Mouse (Mus musculus): Measurements from ENCODE around the gene Rpl18a. TPM values are rescaled to one million over a fixed set of nuclear protein-coding genes. Genes with fewer than 3 reads are reported as not detected.

The Rpl18a gene
- polyA plus RNA-seq, 1 experiment: 7,043 TPM

DNA sequence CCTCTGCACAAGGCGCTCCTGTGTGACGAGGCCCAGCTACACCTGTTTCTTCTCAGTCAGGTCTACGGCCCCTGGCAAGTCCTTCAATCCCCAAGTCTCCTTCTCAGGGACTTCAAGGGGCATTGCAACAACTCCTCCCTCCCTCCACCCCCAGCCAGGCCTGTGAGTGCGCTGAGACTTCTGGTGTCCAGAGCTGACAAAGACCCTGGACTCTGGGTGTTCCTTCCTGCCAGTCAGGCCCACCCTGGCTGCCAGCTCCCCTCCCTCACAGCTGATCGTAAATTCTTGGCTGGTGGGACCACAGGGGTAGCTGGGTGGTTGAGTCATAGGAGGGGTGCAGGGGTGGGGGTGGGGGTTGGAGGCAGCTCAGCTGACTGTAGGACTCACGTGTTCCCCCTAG is 45.4 kb downstream of the Rpl18a start:
- Histone ChIP-seq H3K36me3 (ENCODE audit: control insufficient read depth, insufficient read depth, low read length) (no peaks in the 10 kb centered on the region), H3K27ac (ENCODE audit: insufficient read depth, low read length) (no peak overlapping the region), H3K4me3 (ENCODE audit: extremely low read depth, insufficient read depth, insufficient read length) (no peak overlapping the region), H3K4me1 (ENCODE audit: control insufficient read depth, insufficient read depth, insufficient read length) (peaks cover 9% of the 10 kb centered on the region), H3K27me3 (ENCODE audit: control insufficient read depth, insufficient read depth, low read length) (no peaks in the 10 kb centered on the region)
- DNase-seq (ENCODE audit: low read depth in 1 of 2, low spot score in 2 of 2): no peak
- no peak for TF ChIP-seq POLR2A (IDR thresholded peaks at IDR 0.05; ENCODE audit: low read depth, low read length)
- TF ChIP-seq CTCF (IDR thresholded peaks at IDR 0.05; ENCODE audit: extremely low read depth, insufficient read depth, insufficient read length, insufficient replicate concordance): no peak
- 86% methylated on average over 6 of the region's 6 CpGs for WGBS

DNA sequence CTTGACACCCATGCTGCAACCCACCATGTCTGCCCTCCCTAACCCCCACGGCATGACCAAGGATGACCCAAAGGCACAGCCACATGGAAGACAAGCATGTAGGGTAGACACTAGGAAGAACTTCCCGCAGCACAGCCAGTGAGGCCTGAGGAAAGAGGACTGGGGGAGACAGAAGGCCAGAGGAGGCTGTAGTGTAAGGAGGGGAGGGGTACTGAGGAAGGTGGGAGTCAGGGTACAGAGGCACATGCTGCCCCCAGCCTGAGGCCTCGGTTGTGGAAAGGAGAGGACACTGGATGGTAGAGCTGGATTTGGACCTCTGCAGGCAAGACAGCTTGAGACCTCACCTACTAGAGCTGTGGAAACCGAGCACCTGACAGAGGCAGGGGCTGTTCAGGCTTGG is 46.3 kb downstream of the Rpl18a start:
- H3K4me1 ChIP-seq (ENCODE audit: control insufficient read depth, insufficient read depth, insufficient read length): peaks cover 7% of the 10 kb centered on the region; the same call in 1 of the 2 replicates
- H3K27me3 ChIP-seq (ENCODE audit: control insufficient read depth, insufficient read depth, low read length): no peaks in the 10 kb centered on the region
- WGBS: 92% methylated on average over 4 of the region's 4 CpGs
- no peak overlapping the region for H3K27ac ChIP-seq (ENCODE audit: insufficient read depth, low read length)
- no peak overlapping the region for H3K4me3 ChIP-seq (ENCODE audit: extremely low read depth, insufficient read depth, insufficient read length)
- no peak for TF ChIP-seq CTCF (IDR thresholded peaks at IDR 0.05; ENCODE audit: extremely low read depth, insufficient read depth, insufficient read length, insufficient replicate concordance)
- no peak for TF ChIP-seq POLR2A (IDR thresholded peaks at IDR 0.05; ENCODE audit: low read depth, low read length)
- no peak for DNase-seq (ENCODE audit: low read depth in 1 of 2, low spot score in 2 of 2)
- H3K36me3 ChIP-seq (ENCODE audit: control insufficient read depth, insufficient read depth, low read length): no peaks in the 10 kb centered on the region

DNA sequence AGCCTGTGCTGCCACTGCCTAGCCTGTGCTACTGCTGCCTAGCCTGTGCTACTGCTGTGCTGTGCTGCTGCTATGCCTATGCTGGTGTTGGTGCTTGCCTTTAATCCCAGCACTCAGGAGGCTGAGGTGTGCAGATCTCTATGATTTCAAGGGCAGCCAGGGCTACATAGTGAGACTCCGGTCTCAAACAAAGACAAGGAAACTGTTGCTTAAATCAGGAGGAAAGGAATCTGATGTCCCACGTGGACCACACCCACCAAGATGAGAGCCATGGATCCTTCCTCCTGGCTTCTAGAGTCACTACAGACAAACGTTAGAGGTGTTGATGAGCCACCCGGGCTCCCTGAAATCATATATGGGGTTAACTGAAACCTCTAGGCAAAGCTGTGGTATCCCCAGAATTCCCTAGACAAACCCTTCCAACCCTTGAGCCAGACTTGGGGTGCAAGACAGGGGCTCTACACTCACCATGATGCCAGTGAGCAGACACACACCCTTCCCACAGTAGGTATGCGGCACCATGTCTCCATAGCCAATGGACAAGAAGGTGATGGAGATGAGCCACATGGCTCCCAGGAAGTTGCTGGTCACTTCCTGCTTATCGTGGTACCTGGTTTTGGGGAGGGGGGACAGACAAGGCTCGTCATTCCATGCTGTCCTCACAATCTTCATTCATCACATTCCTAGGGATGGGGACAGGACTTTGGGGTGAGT is 46.9 kb downstream of the Rpl18a start:
- Histone ChIP-seq H3K27me3 (ENCODE audit: control insufficient read depth, insufficient read depth, low read length) (no peaks in the 10 kb centered on the region), H3K36me3 (ENCODE audit: control insufficient read depth, insufficient read depth, low read length) (no peaks in the 10 kb centered on the region), H3K4me1 (ENCODE audit: control insufficient read depth, insufficient read depth, insufficient read length) (peaks cover 7% of the 10 kb centered on the region; the same call in 1 of the 2 replicates), H3K4me3 (ENCODE audit: extremely low read depth, insufficient read depth, insufficient read length) (no peak overlapping the region), H3K27ac (ENCODE audit: insufficient read depth, low read length) (no peak overlapping the region)
- no peak for DNase-seq (ENCODE audit: low read depth in 1 of 2, low spot score in 2 of 2)
- WGBS: 78% methylated on average over 7 of the region's 7 CpGs
- TF ChIP-seq CTCF (IDR thresholded peaks at IDR 0.05; ENCODE audit: extremely low read depth, insufficient read depth, insufficient read length, insufficient replicate concordance) (no peak), POLR2A (IDR thresholded peaks at IDR 0.05; ENCODE audit: low read depth, low read length) (no peak)

DNA sequence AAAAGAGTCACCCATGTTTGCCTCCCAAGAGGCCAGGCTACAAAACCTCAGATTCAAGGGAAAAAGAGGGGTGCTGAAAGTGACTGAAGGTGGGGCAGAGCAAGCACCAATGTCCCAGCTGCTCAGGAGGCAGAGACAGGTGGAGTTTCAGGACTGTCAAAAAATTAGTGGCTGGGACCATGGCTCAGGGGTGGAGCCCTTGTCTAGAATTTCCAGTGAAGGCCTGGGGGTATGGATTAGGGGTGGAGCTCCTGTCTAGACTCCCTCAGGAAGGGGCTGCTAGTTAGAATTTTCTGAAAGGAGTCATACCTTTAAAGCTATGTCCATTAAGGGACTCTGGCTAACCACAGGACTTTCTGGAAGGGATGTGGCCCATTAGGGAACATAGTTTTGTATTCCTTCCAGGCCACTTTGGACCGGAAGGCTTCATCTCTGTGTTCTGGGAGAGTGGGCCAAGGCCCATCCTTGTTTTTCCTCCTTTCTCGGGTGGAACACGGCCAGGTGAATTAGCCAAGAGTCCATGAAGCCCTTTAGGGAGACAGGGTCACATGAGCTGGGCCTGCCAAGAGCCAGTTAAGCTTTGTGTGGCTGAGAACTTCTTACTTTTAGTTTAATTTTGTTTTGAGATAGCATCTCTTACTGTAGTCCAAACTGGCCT is 47.8 kb downstream of the Rpl18a start:
- TF ChIP-seq CTCF (IDR thresholded peaks at IDR 0.05; ENCODE audit: extremely low read depth, insufficient read depth, insufficient read length, insufficient replicate concordance) (no peak), POLR2A (IDR thresholded peaks at IDR 0.05; ENCODE audit: low read depth, low read length) (no peak)
- Histone ChIP-seq H3K27ac (ENCODE audit: insufficient read depth, low read length) (no peak overlapping the region), H3K4me1 (ENCODE audit: control insufficient read depth, insufficient read depth, insufficient read length) (peaks cover 7% of the 10 kb centered on the region; the same call in 1 of the 2 replicates), H3K4me3 (ENCODE audit: extremely low read depth, insufficient read depth, insufficient read length) (no peak overlapping the region), H3K36me3 (ENCODE audit: control insufficient read depth, insufficient read depth, low read length) (no peaks in the 10 kb centered on the region), H3K27me3 (ENCODE audit: control insufficient read depth, insufficient read depth, low read length) (no peaks in the 10 kb centered on the region)
- WGBS: 90% methylated on average over 3 of the region's 3 CpGs
- no peak for DNase-seq (ENCODE audit: low read depth in 1 of 2, low spot score in 2 of 2)

DNA sequence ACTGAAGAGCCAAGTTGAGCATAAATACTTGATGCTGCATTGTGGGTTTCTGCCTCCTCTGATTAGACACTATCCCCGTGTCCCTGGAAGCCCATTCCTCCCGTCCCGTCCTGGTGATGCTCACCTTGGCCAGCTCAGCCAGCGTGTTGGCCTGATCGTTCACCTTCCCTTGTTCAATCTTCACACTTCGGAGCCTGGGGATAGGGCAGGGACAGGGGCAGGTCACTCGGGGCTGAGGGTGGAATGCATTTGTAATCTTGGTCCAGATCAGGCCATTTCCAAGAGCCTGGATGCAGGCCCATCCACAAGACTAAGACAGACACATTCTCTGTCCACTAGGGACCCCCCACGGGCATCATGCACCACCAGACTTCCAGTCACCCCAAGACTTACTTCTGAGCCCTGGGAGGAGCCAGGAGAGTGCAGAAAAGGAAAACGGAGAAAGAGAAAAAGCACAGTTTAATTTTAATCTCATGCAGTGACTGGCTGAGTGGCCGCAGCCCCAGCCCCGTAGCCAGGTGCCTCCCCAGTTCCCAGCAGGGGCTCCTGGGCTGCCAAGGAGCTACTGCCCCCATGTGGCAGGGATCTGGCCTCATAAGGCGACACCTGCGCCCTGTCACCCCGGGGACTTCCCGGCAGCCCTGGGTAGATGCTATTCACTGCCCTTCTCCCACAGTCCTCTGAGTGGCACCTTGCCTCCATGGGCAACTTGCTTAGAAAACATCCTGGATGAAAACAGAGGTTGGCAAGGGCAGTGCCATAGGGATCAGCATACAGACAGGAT is 50.6 kb downstream of the Rpl18a start:
- Histone ChIP-seq H3K4me1 (ENCODE audit: control insufficient read depth, insufficient read depth, insufficient read length) (no peaks in the 10 kb centered on the region), H3K36me3 (ENCODE audit: control insufficient read depth, insufficient read depth, low read length) (no peaks in the 10 kb centered on the region), H3K27me3 (ENCODE audit: control insufficient read depth, insufficient read depth, low read length) (no peaks in the 10 kb centered on the region), H3K4me3 (ENCODE audit: extremely low read depth, insufficient read depth, insufficient read length) (no peak overlapping the region), H3K27ac (ENCODE audit: insufficient read depth, low read length) (no peak overlapping the region)
- TF ChIP-seq POLR2A (IDR thresholded peaks at IDR 0.05; ENCODE audit: low read depth, low read length): no peak
- peak; percentile 45; the same call in 1 of the 2 replicates for TF ChIP-seq CTCF (IDR thresholded peaks at IDR 0.05; ENCODE audit: extremely low read depth, insufficient read depth, insufficient read length, insufficient replicate concordance)
- 47% methylated on average over 15 of the region's 15 CpGs for WGBS
- DNase-seq (ENCODE audit: low read depth in 1 of 2, low spot score in 2 of 2): peak in 1 of 2 experiments; percentile 40

DNA sequence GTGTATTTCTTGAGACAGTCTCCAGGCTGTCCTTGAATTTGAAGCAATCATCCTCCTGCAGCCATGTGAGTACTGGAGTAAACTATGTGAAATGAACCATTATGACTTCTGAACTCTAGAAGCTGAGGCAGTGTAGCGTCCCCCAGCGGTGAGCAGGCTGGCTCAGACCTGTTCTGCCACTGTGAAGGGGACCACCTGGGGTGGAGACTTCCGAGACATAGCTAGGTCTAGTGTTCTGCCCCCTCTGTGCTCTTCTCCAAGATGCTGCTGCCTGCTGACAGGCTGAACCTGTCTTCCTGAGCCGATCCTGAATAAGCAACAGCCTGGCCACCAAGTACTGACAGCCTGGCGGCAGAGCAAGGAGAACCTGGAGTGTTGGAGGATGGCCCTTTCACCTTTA is 52.1 kb downstream of the Rpl18a start:
- WGBS: 61% methylated on average over 5 of the region's 5 CpGs
- no peak for DNase-seq (ENCODE audit: low read depth in 1 of 2, low spot score in 2 of 2)
- H3K27me3 ChIP-seq (ENCODE audit: control insufficient read depth, insufficient read depth, low read length): no peaks in the 10 kb centered on the region
- no peaks in the 10 kb centered on the region for H3K36me3 ChIP-seq (ENCODE audit: control insufficient read depth, insufficient read depth, low read length)
- TF ChIP-seq CTCF (IDR thresholded peaks at IDR 0.05; ENCODE audit: extremely low read depth, insufficient read depth, insufficient read length, insufficient replicate concordance) (no peak), POLR2A (IDR thresholded peaks at IDR 0.05; ENCODE audit: low read depth, low read length) (no peak)
- H3K4me3 ChIP-seq (ENCODE audit: extremely low read depth, insufficient read depth, insufficient read length): no peak overlapping the region
- no peak overlapping the region for H3K27ac ChIP-seq (ENCODE audit: insufficient read depth, low read length)
- H3K4me1 ChIP-seq (ENCODE audit: control insufficient read depth, insufficient read depth, insufficient read length): peaks cover 1% of the 10 kb centered on the region; the same call in 1 of the 2 replicates

Other genes with a start within 250 kb of the Rpl18a start
- 18.2 and 22.2 TPM in 2 replicates for gene Pgpep1, start 237.0 kb downstream of the Rpl18a start, polyA plus RNA-seq (2012; rRNA removed)
- gene Lsm4, start 224.2 kb downstream of the Rpl18a start, polyA plus RNA-seq (2012; rRNA removed): 109 and 137 TPM in 2 replicates
- gene Jund, start 198.5 kb downstream of the Rpl18a start, polyA plus RNA-seq (2012; rRNA removed): 269 and 455 TPM in 2 replicates
- 0.08 and 0.09 TPM in 2 replicates for gene Iqcn, start 194.0 kb downstream of the Rpl18a start, polyA plus RNA-seq (2012; rRNA removed)
- 0.65 and 0.92 TPM in 2 replicates for gene Gm3336, start 178.9 kb downstream of the Rpl18a start, polyA plus RNA-seq (2012; rRNA removed)
- 2.8 and 3.6 TPM in 2 replicates for gene Pde4c, start 173.7 kb downstream of the Rpl18a start, polyA plus RNA-seq (2012; rRNA removed)
- gene Rab3a, start 142.7 kb downstream of the Rpl18a start, polyA plus RNA-seq (2012; rRNA removed): 12.1 and 17.7 TPM in 2 replicates
- 37.3 and 69.8 TPM in 2 replicates for gene Mpv17l2, start 136.5 kb downstream of the Rpl18a start, polyA plus RNA-seq (2012; rRNA removed)
- gene Pik3r2, start 120.7 kb downstream of the Rpl18a start, polyA plus RNA-seq (2012; rRNA removed): 56.3 and 90.3 TPM in 2 replicates
- gene Mast3, start 92.4 kb downstream of the Rpl18a start, polyA plus RNA-seq (2012; rRNA removed): 175 and 297 TPM in 2 replicates
- 5.8 and 7.4 TPM in 2 replicates for gene Il12rb1, start 89.0 kb downstream of the Rpl18a start, polyA plus RNA-seq (2012; rRNA removed)
- 73.8 and 74.1 TPM in 2 replicates for gene Arrdc2, start 57.7 kb downstream of the Rpl18a start, polyA plus RNA-seq (2012; rRNA removed)
- gene Kcnn1, start 34.2 kb downstream of the Rpl18a start, polyA plus RNA-seq (2012; rRNA removed): 0.65 and 1.1 TPM in 2 replicates
- 26.5 and 34.9 TPM in 2 replicates for gene Ccdc124, start 23.5 kb downstream of the Rpl18a start, polyA plus RNA-seq (2012; rRNA removed)
- 1.0 and 1.1 TPM in 2 replicates for gene Slc5a5, start 4.7 kb downstream of the Rpl18a start, polyA plus RNA-seq (2012; rRNA removed)
- 62.2 and 95.7 TPM in 2 replicates for gene Map1s, start 8.5 kb upstream of the Rpl18a start, polyA plus RNA-seq (2012; rRNA removed)